Mouse (Mus musculus) neural tube, embryonic 10.5 days (tissue): ENCODE data around the gene Dram2.
A peak's percentile ranks its signal among the peaks of the same experiment; 100 is the strongest.
"Not testable (repeated sequence)": the region's sequence is repeated elsewhere in the genome, so short reads cannot be mapped to it uniquely, and the experiment has no call there.

Experiments used
- DNase-seq: peaks from one replicate; pipeline ENCODE4 v3.0.0-alpha.2; 2017; ENCODE audit warnings: low spot score; ENCODE audit errors: extremely low spot score

The Dram2 gene

GRCm38 (mm10) chr3:106547171-106547923, at the start of gene Dram2, which contains the start of gene Cept1:
Dram2 (plus strand) TSS chr3:106547798.
Cept1 (minus strand) TSS chr3:106547802.
- peak; percentile 91 for DNase-seq

- DNase-seq: no peak
Measured at GRCm38 (mm10) chr3:106500510-106500909, 47.1 kb upstream of the Dram2 start.

GRCm38 (mm10) chr3:106502892-106503291, 44.7 kb upstream of the Dram2 start:
- no peak for DNase-seq

GRCm38 (mm10) chr3:106510669-106511068, 36.9 kb upstream of the Dram2 start:
- DNase-seq: no peak

DNA sequence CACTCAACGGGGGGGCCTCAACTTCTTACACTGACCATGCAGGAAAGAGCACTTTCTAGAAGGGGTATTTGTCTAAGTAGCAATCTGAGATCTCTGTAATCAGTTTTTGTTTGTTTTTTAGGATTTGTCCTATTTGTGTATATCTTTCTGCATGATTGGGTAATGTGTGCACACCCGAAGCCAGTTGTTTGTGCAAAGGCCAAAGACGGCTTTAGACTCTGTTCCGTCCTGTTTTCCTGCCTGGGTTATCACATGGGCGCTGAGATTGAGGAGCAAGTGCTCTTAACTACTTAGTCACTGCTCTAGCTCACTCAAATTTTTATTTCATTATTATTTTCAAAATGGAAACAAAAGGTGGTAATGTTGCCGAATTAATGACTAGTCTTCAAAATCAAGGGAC, 32.6 kb upstream of the Dram2 start:
- DNase-seq: no peak

- DNase-seq: no peak
Measured at GRCm38 (mm10) chr3:106522730-106523129, 24.9 kb upstream of the Dram2 start.

DNA sequence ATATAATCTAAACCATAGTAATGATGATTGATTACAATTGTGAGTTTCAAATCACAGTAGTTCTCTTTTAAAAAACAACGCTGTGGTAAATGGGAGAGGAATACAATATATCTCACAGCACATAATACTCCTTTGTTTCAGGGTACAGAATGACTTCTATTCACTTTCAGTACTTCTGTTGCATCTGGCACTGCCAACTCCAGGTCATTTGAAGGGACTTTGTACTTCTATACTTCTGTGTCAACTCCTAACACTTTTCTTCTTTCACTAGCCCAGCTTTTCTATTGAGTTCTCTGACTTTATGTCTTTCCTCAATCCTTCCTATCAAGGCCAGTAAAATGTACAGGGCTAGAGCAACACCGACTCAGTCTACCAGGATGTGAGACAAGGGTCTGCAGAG, 21.2 kb upstream of the Dram2 start:
- DNase-seq: no peak

DNA sequence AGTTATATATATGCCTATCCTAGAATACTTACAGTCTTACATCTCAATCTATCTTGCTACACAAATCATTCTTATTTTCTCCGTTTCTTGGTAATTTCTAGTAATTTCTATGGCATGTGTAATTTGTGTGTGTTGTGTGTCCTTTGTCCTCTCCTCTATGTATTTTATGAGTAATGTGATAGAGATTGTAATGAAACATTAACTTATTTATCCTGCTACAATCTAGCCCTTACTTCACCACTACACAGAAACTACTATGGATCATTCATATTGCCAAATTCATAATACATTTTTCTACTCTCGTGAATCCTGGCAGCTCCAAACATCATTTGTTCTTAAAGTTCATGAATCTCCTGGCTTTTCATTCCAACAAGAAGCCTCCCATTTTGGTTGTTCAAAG, 19.6 kb upstream of the Dram2 start:
- no peak for DNase-seq

GRCm38 (mm10) chr3:106533277-106533676, 14.3 kb upstream of the Dram2 start:
- DNase-seq: no peak

DNA sequence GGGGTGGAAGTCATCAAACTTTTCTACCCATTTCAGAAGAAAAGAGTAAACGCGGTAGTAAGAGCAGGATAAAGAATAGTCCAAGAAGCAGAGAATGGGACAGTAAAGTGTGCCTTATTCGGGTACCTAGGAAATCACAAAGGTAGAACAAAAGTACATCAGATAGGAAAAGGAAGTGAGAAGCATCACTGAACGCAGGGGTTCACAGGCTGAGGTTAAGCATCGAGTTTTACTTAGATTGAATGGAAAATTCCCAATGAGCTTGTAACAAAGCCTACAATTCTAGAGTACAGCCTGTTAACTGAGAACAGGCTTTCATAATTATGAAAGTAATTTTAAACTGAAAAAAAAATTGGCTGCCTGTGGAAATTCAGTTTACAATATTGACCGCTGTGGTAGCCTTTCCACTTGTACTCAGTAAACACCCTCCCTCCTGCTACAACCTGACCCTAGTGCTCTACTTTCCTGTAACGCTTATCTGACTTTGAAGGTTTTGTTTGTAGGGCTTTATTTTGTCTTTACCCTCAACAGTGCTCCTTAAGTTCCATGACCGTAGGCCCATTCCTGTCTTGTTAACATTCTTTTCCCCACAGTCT, 2.8 kb upstream of the Dram2 start:
- no peak for DNase-seq

GRCm38 (mm10) chr3:106547924-106548539, 434 bp downstream of the Dram2 start:
- no peak for DNase-seq

GRCm38 (mm10) chr3:106548971-106549370, 1.4 kb downstream of the Dram2 start:
- no peak for DNase-seq

- DNase-seq: no peak
Measured at GRCm38 (mm10) chr3:106553411-106553810, 5.8 kb downstream of the Dram2 start.

- no peak for DNase-seq
Measured at GRCm38 (mm10) chr3:106555743-106556250, 8.2 kb downstream of the Dram2 start.

GRCm38 (mm10) chr3:106558271-106558670, 10.7 kb downstream of the Dram2 start:
- no peak for DNase-seq

DNA sequence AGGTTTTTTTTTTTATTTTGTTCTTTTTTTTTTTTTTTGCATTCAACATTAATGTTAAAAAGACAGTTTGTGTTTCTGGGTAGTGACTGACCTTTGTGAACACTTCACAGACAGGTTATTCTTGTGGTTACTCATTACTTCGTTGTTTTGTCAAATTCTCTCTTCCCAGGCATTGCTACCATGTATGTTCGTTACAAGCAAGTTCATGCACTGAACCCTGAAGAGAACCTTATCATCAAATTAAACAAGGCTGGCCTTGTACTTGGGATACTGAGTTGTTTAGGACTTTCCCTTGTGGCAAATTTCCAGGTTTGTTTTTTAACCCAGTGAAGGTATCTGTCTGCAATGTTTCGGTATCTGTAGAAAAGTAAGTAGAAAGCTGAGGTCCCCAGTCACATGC, 18.3 kb downstream of the Dram2 start:
- no peak for DNase-seq

GRCm38 (mm10) chr3:106573191-106573590, 25.6 kb downstream of the Dram2 start:
- DNase-seq: no peak

GRCm38 (mm10) chr3:106579296-106579695, 31.7 kb downstream of the Dram2 start:
- DNase-seq: no peak

DNA sequence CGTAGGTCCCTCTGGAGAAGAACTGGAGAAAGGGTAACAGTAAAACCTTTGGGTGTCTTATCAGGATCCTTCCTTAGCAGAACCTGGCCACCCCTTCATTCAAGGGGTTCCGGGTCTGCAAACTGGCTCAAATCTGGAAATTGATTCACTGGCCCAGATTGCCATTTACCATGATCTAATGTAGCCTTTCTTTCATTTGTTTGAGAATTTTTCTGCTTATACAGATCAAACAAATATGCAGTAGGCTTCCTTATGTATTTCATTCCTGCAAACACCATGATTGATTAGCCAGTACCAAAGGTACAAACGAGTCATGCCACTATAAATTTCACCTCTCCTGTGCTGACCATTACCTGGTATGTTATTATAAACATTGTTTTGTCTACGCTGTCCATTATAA, 46.0 kb downstream of the Dram2 start:
- not testable (repeated sequence) for DNase-seq

DNA sequence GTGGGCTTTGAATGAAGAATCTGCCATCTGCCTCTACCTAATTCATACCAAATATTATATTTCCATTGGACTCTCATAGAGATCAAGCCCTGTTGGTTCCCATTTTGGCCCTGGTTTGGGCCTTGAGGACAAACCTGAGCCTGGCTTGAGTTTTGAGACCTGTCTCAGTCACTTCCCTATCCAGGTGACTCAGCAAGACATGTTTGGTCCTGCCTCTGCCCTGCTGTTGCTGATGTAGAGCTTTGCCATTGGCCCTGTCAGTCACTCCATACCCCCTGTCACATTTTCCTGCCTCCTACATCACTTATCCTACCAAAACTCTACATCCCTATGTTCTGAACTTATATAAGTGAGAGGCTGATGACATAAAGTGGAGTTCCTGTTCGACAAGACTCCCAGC, 70.5 kb downstream of the Dram2 start:
- no peak for DNase-seq
